Mouse (Mus musculus): ENCODE measurements around the gene Rpl9-ps6. TPM values are rescaled to one million over a fixed set of nuclear protein-coding genes. Genes with fewer than 3 reads are reported as not detected.

The Rpl9-ps6 gene
- 70.7 and 97.8 TPM in 2 replicates for polyA plus RNA-seq (2015; fragmentation: Nextera tagmentation; extraction: Ambion mirVana)

- no peak within 1 kb of the TSS for H3K4me3 ChIP-seq (replicated peaks)
- H3K4me2 ChIP-seq (replicated peaks) = no peak within 1 kb of the TSS
- no peaks in the 10 kb centered on the region for H3K4me1 ChIP-seq (replicated peaks)
- H3K9ac ChIP-seq (replicated peaks) = no peak within 1 kb of the TSS
- no peak within 1 kb of the TSS for H3K27ac ChIP-seq
- 85% methylated on average over 6 of the region's 6 CpGs for WGBS
- H3K36me3 ChIP-seq = no peaks in the 10 kb centered on the region
- no peaks in the 10 kb centered on the region for H3K9me3 ChIP-seq
- no peaks in the 10 kb centered on the region for H3K27me3 ChIP-seq
- no peak for ATAC-seq
Observed at GRCm38 (mm10) chr19:32466478-32466877, at the start of gene Rpl9-ps6. Rpl9-ps6 (minus strand) TSS chr19:32466578.

DNA sequence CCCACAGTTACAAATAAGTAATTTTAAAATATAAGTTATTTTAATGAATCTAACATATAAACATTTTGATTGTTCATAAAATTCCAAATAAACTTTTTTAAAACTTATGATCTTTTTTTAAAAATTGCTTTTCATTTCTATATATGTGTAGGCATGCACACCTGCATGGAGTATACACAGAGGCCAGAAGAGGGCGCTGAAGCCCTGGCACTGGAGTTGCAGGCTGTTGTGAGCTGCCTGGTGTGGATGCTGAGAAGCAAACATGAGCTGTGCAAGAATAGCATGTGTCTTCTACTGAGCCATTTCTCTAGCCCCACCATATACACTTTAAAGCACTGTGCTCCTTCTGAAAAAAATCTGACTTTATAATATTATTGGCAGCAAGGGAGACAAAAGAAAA, 46.1 kb upstream of the Rpl9-ps6 start:
- 31% methylated on average over 1 of the region's 1 CpGs for WGBS
- no peak overlapping the region for H3K4me2 ChIP-seq (replicated peaks)
- no peak overlapping the region for H3K9ac ChIP-seq (replicated peaks)
- H3K27me3 ChIP-seq = no peaks in the 10 kb centered on the region
- H3K36me3 ChIP-seq = peaks cover 64% of the 10 kb centered on the region
- no peak for ATAC-seq
- no peak overlapping the region for H3K4me3 ChIP-seq (replicated peaks)
- no peaks in the 10 kb centered on the region for H3K4me1 ChIP-seq (replicated peaks)
- no peaks in the 10 kb centered on the region for H3K9me3 ChIP-seq
- no peak overlapping the region for H3K27ac ChIP-seq

- no peak overlapping the region for H3K4me2 ChIP-seq (replicated peaks)
- WGBS = 95% methylated on average over 6 of the region's 6 CpGs
- H3K4me1 ChIP-seq (replicated peaks) = no peaks in the 10 kb centered on the region
- H3K9me3 ChIP-seq = no peaks in the 10 kb centered on the region
- ATAC-seq = no peak
- no peaks in the 10 kb centered on the region for H3K27me3 ChIP-seq
- no peak overlapping the region for H3K27ac ChIP-seq
- H3K4me3 ChIP-seq (replicated peaks) = no peak overlapping the region
- H3K9ac ChIP-seq (replicated peaks) = no peak overlapping the region
- H3K36me3 ChIP-seq = peaks cover 60% of the 10 kb centered on the region
Observed at GRCm38 (mm10) chr19:32510962-32511361, 44.6 kb upstream of the Rpl9-ps6 start.

GRCm38 (mm10) chr19:32510267-32510666, 43.9 kb upstream of the Rpl9-ps6 start:
- Histone ChIP-seq H3K27me3 (no peaks in the 10 kb centered on the region), H3K4me2 (replicated peaks) (no peak overlapping the region), H3K9ac (replicated peaks) (no peak overlapping the region), H3K4me3 (replicated peaks) (no peak overlapping the region), H3K9me3 (no peaks in the 10 kb centered on the region), H3K27ac (no peak overlapping the region), H3K4me1 (replicated peaks) (no peaks in the 10 kb centered on the region), H3K36me3 (peaks cover 56% of the 10 kb centered on the region)
- ATAC-seq = no peak
- 83% methylated on average over 3 of the region's 3 CpGs for whole genome bisulfite sequencing

DNA sequence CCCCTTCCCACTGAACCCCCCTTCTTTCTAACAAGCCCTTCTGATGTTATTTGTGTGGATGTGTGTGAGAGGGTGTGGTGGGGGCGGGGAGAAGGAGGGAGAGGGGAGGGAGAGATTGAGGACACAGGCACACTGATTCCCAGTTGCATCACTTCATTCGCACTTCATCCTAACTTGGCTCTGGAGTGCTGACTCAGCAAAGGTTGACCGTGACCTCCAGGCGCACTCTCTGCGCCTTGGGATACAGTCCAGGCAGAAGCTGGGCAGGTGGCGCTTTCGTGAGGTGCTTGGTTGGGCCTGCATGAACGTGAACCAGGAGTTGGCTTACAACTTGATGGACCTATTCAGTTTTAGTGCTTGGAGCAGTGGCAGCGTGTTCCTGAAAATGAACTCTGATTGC, 41.1 kb upstream of the Rpl9-ps6 start:
- H3K4me1 ChIP-seq (replicated peaks) = no peaks in the 10 kb centered on the region
- no peaks in the 10 kb centered on the region for H3K9me3 ChIP-seq
- ATAC-seq = no peak
- H3K36me3 ChIP-seq = peaks cover 31% of the 10 kb centered on the region
- no peaks in the 10 kb centered on the region for H3K27me3 ChIP-seq
- WGBS = 91% methylated on average over 9 of the region's 9 CpGs
- no peak overlapping the region for H3K9ac ChIP-seq (replicated peaks)
- H3K4me2 ChIP-seq (replicated peaks) = no peak overlapping the region
- H3K4me3 ChIP-seq (replicated peaks) = no peak overlapping the region
- H3K27ac ChIP-seq = no peak overlapping the region

DNA sequence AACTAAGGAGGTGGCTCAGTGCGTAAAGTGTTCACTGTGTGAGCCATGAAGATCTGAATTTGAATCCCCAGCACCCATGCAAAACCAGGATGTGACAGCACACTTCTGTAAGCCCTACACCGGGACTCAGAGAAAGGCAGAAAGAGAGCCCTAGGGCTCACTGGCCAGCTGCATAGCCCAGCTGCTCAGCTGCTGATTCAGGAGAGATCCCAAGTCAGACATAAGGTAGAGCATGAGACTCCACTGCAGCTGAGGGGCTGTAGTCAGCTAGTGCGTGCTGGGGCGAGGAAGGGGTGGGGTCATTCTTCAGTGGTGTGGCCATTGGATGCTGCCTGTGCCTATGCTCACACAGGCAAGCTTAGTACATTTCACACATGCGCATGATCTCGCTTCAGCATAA, 40.7 kb upstream of the Rpl9-ps6 start:
- WGBS = 93% methylated on average over 6 of the region's 6 CpGs
- Histone ChIP-seq H3K4me1 (replicated peaks) (no peaks in the 10 kb centered on the region), H3K9me3 (no peaks in the 10 kb centered on the region), H3K4me2 (replicated peaks) (no peak overlapping the region), H3K36me3 (peaks cover 28% of the 10 kb centered on the region), H3K4me3 (replicated peaks) (no peak overlapping the region), H3K9ac (replicated peaks) (no peak overlapping the region), H3K27me3 (no peaks in the 10 kb centered on the region), H3K27ac (no peak overlapping the region)
- 0 out of 2 replicates have a peak, but pooled peaks have one; percentile 45 for ATAC-seq

GRCm38 (mm10) chr19:32506514-32506913, 40.1 kb upstream of the Rpl9-ps6 start:
- Histone ChIP-seq H3K4me2 (replicated peaks) (no peak overlapping the region), H3K9ac (replicated peaks) (no peak overlapping the region), H3K27ac (no peak overlapping the region), H3K27me3 (no peaks in the 10 kb centered on the region), H3K4me1 (replicated peaks) (no peaks in the 10 kb centered on the region), H3K4me3 (replicated peaks) (no peak overlapping the region), H3K36me3 (peaks cover 25% of the 10 kb centered on the region), H3K9me3 (no peaks in the 10 kb centered on the region)
- 96% methylated on average over 5 of the region's 5 CpGs for WGBS
- no peak for ATAC-seq

DNA sequence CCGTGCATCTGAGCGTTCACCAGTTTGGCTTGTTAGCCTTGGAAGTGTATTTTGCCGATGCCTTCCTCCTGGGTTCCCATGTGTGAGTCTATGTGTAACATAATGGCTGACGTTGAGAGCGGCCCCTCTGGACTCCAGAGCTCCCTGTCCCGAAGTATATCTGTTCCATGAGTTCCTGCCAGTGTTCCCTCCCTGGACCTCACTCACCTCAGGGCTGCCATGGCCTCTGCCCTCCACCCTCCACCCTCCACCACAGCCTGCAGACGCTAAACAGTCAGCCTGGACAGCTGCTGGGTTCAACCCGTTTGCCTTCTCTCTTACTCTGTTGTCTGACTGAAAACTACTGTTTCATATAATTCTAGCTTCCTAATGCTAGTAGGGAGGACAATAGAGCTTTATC, 39.7 kb upstream of the Rpl9-ps6 start:
- WGBS = 88% methylated on average over 8 of the region's 8 CpGs
- no peak for ATAC-seq
- no peaks in the 10 kb centered on the region for H3K27me3 ChIP-seq
- peaks cover 22% of the 10 kb centered on the region for H3K36me3 ChIP-seq
- H3K27ac ChIP-seq = no peak overlapping the region
- H3K9me3 ChIP-seq = no peaks in the 10 kb centered on the region
- no peak overlapping the region for H3K9ac ChIP-seq (replicated peaks)
- H3K4me3 ChIP-seq (replicated peaks) = no peak overlapping the region
- H3K4me1 ChIP-seq (replicated peaks) = no peaks in the 10 kb centered on the region
- H3K4me2 ChIP-seq (replicated peaks) = no peak overlapping the region

DNA sequence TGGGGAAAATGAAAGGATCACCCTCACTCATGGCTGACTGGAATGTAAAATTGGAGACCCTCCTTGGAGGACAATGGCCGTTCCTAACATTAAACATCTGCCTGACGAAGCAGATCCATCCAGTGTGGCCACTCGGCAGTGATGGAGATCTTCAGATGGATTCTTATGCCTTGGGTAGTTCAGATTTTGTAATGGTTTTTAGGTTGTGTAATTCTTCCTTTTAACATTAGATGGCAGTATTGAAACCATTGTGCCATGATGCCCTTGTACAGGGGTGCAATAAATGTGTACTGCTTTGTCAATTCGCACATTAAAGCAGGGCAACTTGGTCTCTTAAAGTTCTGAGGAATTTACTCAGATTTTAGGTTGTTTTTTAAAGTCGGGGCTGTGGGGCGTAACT, 35.0 kb upstream of the Rpl9-ps6 start:
- H3K27ac ChIP-seq = no peak overlapping the region
- H3K36me3 ChIP-seq = peaks cover 33% of the 10 kb centered on the region
- H3K4me1 ChIP-seq (replicated peaks) = no peaks in the 10 kb centered on the region
- no peak overlapping the region for H3K9ac ChIP-seq (replicated peaks)
- peak; percentile 53 for ATAC-seq
- H3K9me3 ChIP-seq = no peaks in the 10 kb centered on the region
- WGBS = 86% methylated on average over 6 of the region's 6 CpGs
- no peak overlapping the region for H3K4me3 ChIP-seq (replicated peaks)
- H3K27me3 ChIP-seq = no peaks in the 10 kb centered on the region
- no peak overlapping the region for H3K4me2 ChIP-seq (replicated peaks)

- Histone ChIP-seq H3K9ac (replicated peaks) (no peak overlapping the region), H3K27ac (no peak overlapping the region), H3K36me3 (peaks cover 52% of the 10 kb centered on the region), H3K4me1 (replicated peaks) (no peaks in the 10 kb centered on the region), H3K4me3 (replicated peaks) (no peak overlapping the region), H3K4me2 (replicated peaks) (no peak overlapping the region), H3K9me3 (no peaks in the 10 kb centered on the region), H3K27me3 (no peaks in the 10 kb centered on the region)
- no peak for ATAC-seq
- 95% methylated on average over 5 of the region's 5 CpGs for WGBS
Observed at GRCm38 (mm10) chr19:32498002-32498401, 31.6 kb upstream of the Rpl9-ps6 start.

- H3K27me3 ChIP-seq = no peaks in the 10 kb centered on the region
- no peak overlapping the region for H3K4me3 ChIP-seq (replicated peaks)
- no peaks in the 10 kb centered on the region for H3K9me3 ChIP-seq
- WGBS = 97% methylated on average over 6 of the region's 6 CpGs
- no peak overlapping the region for H3K9ac ChIP-seq (replicated peaks)
- no peak overlapping the region for H3K27ac ChIP-seq
- no peak overlapping the region for H3K4me2 ChIP-seq (replicated peaks)
- ATAC-seq = no peak
- H3K36me3 ChIP-seq = peaks cover 57% of the 10 kb centered on the region
- no peaks in the 10 kb centered on the region for H3K4me1 ChIP-seq (replicated peaks)
Observed at GRCm38 (mm10) chr19:32497411-32497810, 31.0 kb upstream of the Rpl9-ps6 start.

DNA sequence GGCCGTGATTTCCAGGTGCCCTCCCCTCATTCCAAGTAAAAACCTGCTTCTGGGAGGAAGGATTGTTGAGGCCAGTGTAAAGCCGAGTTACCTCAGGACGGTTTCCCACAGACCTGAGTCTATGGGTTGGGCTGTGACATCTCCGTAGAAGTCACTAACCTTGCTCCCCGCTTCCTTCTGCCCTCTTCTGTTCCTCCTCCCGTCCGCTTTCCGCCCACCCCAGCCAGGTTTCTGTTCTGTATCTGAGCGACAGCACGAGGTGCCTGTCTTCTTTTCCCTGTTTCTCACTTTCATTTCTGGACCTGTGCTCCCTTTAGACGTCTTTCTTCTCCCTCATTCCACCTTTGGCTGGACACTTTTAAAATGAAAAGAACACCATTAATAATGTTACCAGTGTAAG, 28.7 kb upstream of the Rpl9-ps6 start:
- WGBS = 92% methylated on average over 11 of the region's 11 CpGs
- no peaks in the 10 kb centered on the region for H3K4me1 ChIP-seq (replicated peaks)

GRCm38 (mm10) chr19:32494611-32495010, 28.2 kb upstream of the Rpl9-ps6 start:
- WGBS = 91% methylated on average over 13 of the region's 13 CpGs
- no peak for ATAC-seq
- H3K36me3 ChIP-seq = peaks cover 58% of the 10 kb centered on the region
- no peaks in the 10 kb centered on the region for H3K27me3 ChIP-seq
- no peaks in the 10 kb centered on the region for H3K9me3 ChIP-seq
- no peak overlapping the region for H3K27ac ChIP-seq
- H3K4me1 ChIP-seq (replicated peaks) = no peaks in the 10 kb centered on the region
- no peak overlapping the region for H3K4me3 ChIP-seq (replicated peaks)
- H3K9ac ChIP-seq (replicated peaks) = no peak overlapping the region
- H3K4me2 ChIP-seq (replicated peaks) = no peak overlapping the region

More for the DNA sequence above, 28.7 kb upstream of the Rpl9-ps6 start:
- Histone ChIP-seq H3K27ac (no peak overlapping the region), H3K9me3 (no peaks in the 10 kb centered on the region), H3K9ac (replicated peaks) (no peak overlapping the region), H3K27me3 (no peaks in the 10 kb centered on the region), H3K36me3 (peaks cover 58% of the 10 kb centered on the region), H3K4me2 (replicated peaks) (no peak overlapping the region), H3K4me3 (replicated peaks) (no peak overlapping the region)
- ATAC-seq = no peak
